Mouse (Mus musculus) hematopoietic stem cell, adult 5-6 weeks (primary cell): ENCODE results near the gene Fam120a. TPM values are rescaled to one million over a fixed set of nuclear protein-coding genes. Genes with fewer than 3 reads are reported as not detected.
A peak's percentile ranks its signal among the peaks of the same experiment; 100 is the strongest.

Experiments used
- ATAC-seq, 2 experiments: fragments of 125-278 bp in 1 of 2; replicated peaks in 1 of 2; 2 replicates each; pipeline ENCODE4 v1.8.0; 2016 to 2017; ENCODE audit warnings: inconsistent platforms in 2 of 2, mild to moderate bottlenecking in 2 of 2, moderate number of reproducible peaks in 2 of 2, low read depth in 1 of 2, moderate TSS enrichment in 1 of 2; ENCODE audit not compliant: low FRiP score in 2 of 2, poor library complexity in 2 of 2, severe bottlenecking in 2 of 2, insufficient read depth in 1 of 2, low TSS enrichment in 1 of 2
- total RNA-seq: library from RNA; stranded (forward); fragments of 172-1452, 232-1000 nt; gene quantifications from 2 replicates; pipeline ENCODE4 v1.2.3, GENCODE M21; 2017

The Fam120a gene
- total RNA-seq, 1 experiment from 2014 or later: 117 TPM

- ATAC-seq: no peak
Observed at GRCm38 (mm10) chr13:48931232-48931631, 36.6 kb downstream of the Fam120a start.

GRCm38 (mm10) chr13:48929535-48930110 lies 38.2 kb downstream of the Fam120a start:
- peak in 1 of 2 experiments; percentile 30; a peak in 3 of 4 replicates for ATAC-seq

GRCm38 (mm10) chr13:48927609-48928008 lies 40.2 kb downstream of the Fam120a start:
- ATAC-seq: no peak

GRCm38 (mm10) chr13:48922712-48923111 lies 45.1 kb downstream of the Fam120a start:
- no peak for ATAC-seq

GRCm38 (mm10) chr13:48921256-48921655 lies 46.6 kb downstream of the Fam120a start:
- no peak for ATAC-seq

- no peak for ATAC-seq
Observed at GRCm38 (mm10) chr13:48919756-48920415, 47.9 kb downstream of the Fam120a start.

- no peak for ATAC-seq
Observed at GRCm38 (mm10) chr13:48917113-48917599, 50.7 kb downstream of the Fam120a start.

- ATAC-seq: no peak
Observed at GRCm38 (mm10) chr13:48913680-48914079, 54.1 kb downstream of the Fam120a start.

GRCm38 (mm10) chr13:48913141-48913540 lies 54.7 kb downstream of the Fam120a start:
- ATAC-seq: no peak

GRCm38 (mm10) chr13:48911426-48911825 lies 56.4 kb downstream of the Fam120a start:
- no peak for ATAC-seq

- no peak for ATAC-seq
Observed at GRCm38 (mm10) chr13:48905458-48905857, 62.4 kb downstream of the Fam120a start.

- 0 out of 4 replicates have a peak, but pooled peaks of 1 of the 2 experiments have one; percentile 29 for ATAC-seq
Observed at GRCm38 (mm10) chr13:48895376-48895775, 72.4 kb downstream of the Fam120a start.

GRCm38 (mm10) chr13:48890260-48890960 lies 77.4 kb downstream of the Fam120a start:
- no peak for ATAC-seq

GRCm38 (mm10) chr13:48878534-48878933 lies 89.3 kb downstream of the Fam120a start:
- ATAC-seq: peak; percentile 97 to 99

- no peak for ATAC-seq
Observed at GRCm38 (mm10) chr13:48877805-48878204, 90.0 kb downstream of the Fam120a start.

- no peak for ATAC-seq
Observed at GRCm38 (mm10) chr13:48872726-48873125, 95.1 kb downstream of the Fam120a start.

- ATAC-seq: peak; percentile 54 to 70
Observed at GRCm38 (mm10) chr13:48871887-48872606, 95.8 kb downstream of the Fam120a start.
